Mouse (Mus musculus): ENCODE data around the gene Unc5cl. TPM values are rescaled to one million over a fixed set of nuclear protein-coding genes. Genes with fewer than 3 reads are reported as not detected.
A peak's percentile ranks its signal among the peaks of the same experiment; 100 is the strongest.

The Unc5cl gene
- polyA plus RNA-seq, 1 experiment from 2014 or later: 0.08 TPM

GRCm38 (mm10) chr17:48483764-48484163 lies 29.1 kb downstream of the Unc5cl start:
- Histone ChIP-seq H3K27me3 (no peaks in the 10 kb centered on the region), H3K36me3 (no peaks in the 10 kb centered on the region), H3K4me3 (no peak overlapping the region), H3K27ac (no peak overlapping the region), H3K9ac (no peak overlapping the region), H3K4me1 (no peaks in the 10 kb centered on the region), H3K4me2 (no peak overlapping the region), H3K9me3 (no peaks in the 10 kb centered on the region)
- ATAC-seq (ENCODE audit: insufficient number of reproducible peaks, insufficient read depth, low FRiP score, low TSS enrichment, low read depth): no peak
- WGBS: 80% methylated on average over 5 of the region's 5 CpGs

- no peaks in the 10 kb centered on the region for H3K4me1 ChIP-seq
- no peaks in the 10 kb centered on the region for H3K9me3 ChIP-seq
- no peak overlapping the region for H3K9ac ChIP-seq
- no peak overlapping the region for H3K4me3 ChIP-seq
- WGBS: 90% methylated on average over 5 of the region's 5 CpGs
- ATAC-seq (ENCODE audit: insufficient number of reproducible peaks, insufficient read depth, low FRiP score, low TSS enrichment, low read depth): no peak
- no peak overlapping the region for H3K4me2 ChIP-seq
- H3K36me3 ChIP-seq: no peaks in the 10 kb centered on the region
- H3K27me3 ChIP-seq: no peaks in the 10 kb centered on the region
- H3K27ac ChIP-seq: no peak overlapping the region
These were observed 29.5 kb downstream of the Unc5cl start for GRCm38 (mm10) chr17:48484191-48484590.

- H3K9me3 ChIP-seq: no peaks in the 10 kb centered on the region
- no peak overlapping the region for H3K4me3 ChIP-seq
- 84% methylated on average over 3 of the region's 3 CpGs for WGBS
- no peak overlapping the region for H3K9ac ChIP-seq
- no peak for ATAC-seq (ENCODE audit: insufficient number of reproducible peaks, insufficient read depth, low FRiP score, low TSS enrichment, low read depth)
- H3K4me2 ChIP-seq: no peak overlapping the region
- no peaks in the 10 kb centered on the region for H3K4me1 ChIP-seq
- H3K27me3 ChIP-seq: no peaks in the 10 kb centered on the region
- no peaks in the 10 kb centered on the region for H3K36me3 ChIP-seq
- no peak overlapping the region for H3K27ac ChIP-seq
These were observed 34.8 kb downstream of the Unc5cl start for GRCm38 (mm10) chr17:48489466-48489865.

- Histone ChIP-seq H3K4me3 (no peak overlapping the region), H3K36me3 (no peaks in the 10 kb centered on the region), H3K4me2 (no peak overlapping the region), H3K9ac (no peak overlapping the region), H3K27me3 (no peaks in the 10 kb centered on the region), H3K4me1 (no peaks in the 10 kb centered on the region), H3K9me3 (no peaks in the 10 kb centered on the region), H3K27ac (no peak overlapping the region)
- ATAC-seq (ENCODE audit: insufficient number of reproducible peaks, insufficient read depth, low FRiP score, low TSS enrichment, low read depth): no peak
- WGBS: 85% methylated on average over 8 of the region's 8 CpGs
These were observed 37.9 kb downstream of the Unc5cl start for GRCm38 (mm10) chr17:48492621-48493020.

GRCm38 (mm10) chr17:48493582-48493981 lies 38.9 kb downstream of the Unc5cl start:
- ATAC-seq (ENCODE audit: insufficient number of reproducible peaks, insufficient read depth, low FRiP score, low TSS enrichment, low read depth): no peak
- 46% methylated on average over 7 of the region's 7 CpGs for WGBS
- H3K36me3 ChIP-seq: no peaks in the 10 kb centered on the region
- H3K4me3 ChIP-seq: no peak overlapping the region
- H3K9me3 ChIP-seq: no peaks in the 10 kb centered on the region
- H3K27ac ChIP-seq: no peak overlapping the region
- no peaks in the 10 kb centered on the region for H3K27me3 ChIP-seq
- no peak overlapping the region for H3K9ac ChIP-seq
- H3K4me2 ChIP-seq: no peak overlapping the region
- no peaks in the 10 kb centered on the region for H3K4me1 ChIP-seq

GRCm38 (mm10) chr17:48493986-48494385 lies 39.3 kb downstream of the Unc5cl start:
- H3K4me2 ChIP-seq: no peak overlapping the region
- no peak overlapping the region for H3K27ac ChIP-seq
- no peak overlapping the region for H3K9ac ChIP-seq
- ATAC-seq (ENCODE audit: insufficient number of reproducible peaks, insufficient read depth, low FRiP score, low TSS enrichment, low read depth): no peak
- no peaks in the 10 kb centered on the region for H3K9me3 ChIP-seq
- WGBS: 63% methylated on average over 8 of the region's 8 CpGs
- no peaks in the 10 kb centered on the region for H3K27me3 ChIP-seq
- no peak overlapping the region for H3K4me3 ChIP-seq
- H3K36me3 ChIP-seq: no peaks in the 10 kb centered on the region
- no peaks in the 10 kb centered on the region for H3K4me1 ChIP-seq

- Histone ChIP-seq H3K9me3 (no peaks in the 10 kb centered on the region), H3K4me2 (no peak overlapping the region), H3K4me3 (no peak overlapping the region), H3K36me3 (no peaks in the 10 kb centered on the region), H3K4me1 (no peaks in the 10 kb centered on the region), H3K27ac (no peak overlapping the region), H3K27me3 (no peaks in the 10 kb centered on the region), H3K9ac (no peak overlapping the region)
- WGBS: 66% methylated on average over 3 of the region's 3 CpGs
- no peak for ATAC-seq (ENCODE audit: insufficient number of reproducible peaks, insufficient read depth, low FRiP score, low TSS enrichment, low read depth)
These were observed 43.3 kb downstream of the Unc5cl start for GRCm38 (mm10) chr17:48497986-48498385.

- Histone ChIP-seq H3K4me3 (no peak overlapping the region), H3K36me3 (no peaks in the 10 kb centered on the region), H3K4me1 (0 out of 2 replicates have a peak, but pooled peaks cover 4% of the 10 kb centered on the region), H3K4me2 (no peak overlapping the region), H3K27me3 (no peaks in the 10 kb centered on the region), H3K9ac (no peak overlapping the region), H3K9me3 (no peaks in the 10 kb centered on the region), H3K27ac (no peak overlapping the region)
- 81% methylated on average over 7 of the region's 7 CpGs for WGBS
- ATAC-seq (ENCODE audit: insufficient number of reproducible peaks, insufficient read depth, low FRiP score, low TSS enrichment, low read depth): no peak
These were observed 46.2 kb downstream of the Unc5cl start for GRCm38 (mm10) chr17:48500846-48501445.

- Histone ChIP-seq H3K4me1 (0 out of 2 replicates have a peak, but pooled peaks cover 4% of the 10 kb centered on the region), H3K27me3 (no peaks in the 10 kb centered on the region), H3K9ac (no peak overlapping the region), H3K4me2 (no peak overlapping the region), H3K36me3 (no peaks in the 10 kb centered on the region), H3K4me3 (no peak overlapping the region), H3K9me3 (no peaks in the 10 kb centered on the region), H3K27ac (no peak overlapping the region)
- no peak for ATAC-seq (ENCODE audit: insufficient number of reproducible peaks, insufficient read depth, low FRiP score, low TSS enrichment, low read depth)
- WGBS: 20% methylated on average over 3 of the region's 3 CpGs
These were observed 50.3 kb downstream of the Unc5cl start for GRCm38 (mm10) chr17:48505006-48505405.

GRCm38 (mm10) chr17:48506986-48507385 lies 52.3 kb downstream of the Unc5cl start:
- no peak overlapping the region for H3K4me2 ChIP-seq
- no peaks in the 10 kb centered on the region for H3K27me3 ChIP-seq
- no peaks in the 10 kb centered on the region for H3K9me3 ChIP-seq
- H3K27ac ChIP-seq: no peak overlapping the region
- ATAC-seq (ENCODE audit: insufficient number of reproducible peaks, insufficient read depth, low FRiP score, low TSS enrichment, low read depth): no peak
- no peak overlapping the region for H3K9ac ChIP-seq
- no peak overlapping the region for H3K4me3 ChIP-seq
- 0 out of 2 replicates have a peak, but pooled peaks cover 4% of the 10 kb centered on the region for H3K4me1 ChIP-seq
- whole genome bisulfite sequencing: 48% methylated on average over 4 of the region's 4 CpGs
- H3K36me3 ChIP-seq: no peaks in the 10 kb centered on the region

- no peaks in the 10 kb centered on the region for H3K27me3 ChIP-seq
- H3K4me1 ChIP-seq: peaks cover 16% of the 10 kb centered on the region
- no peaks in the 10 kb centered on the region for H3K36me3 ChIP-seq
- H3K9ac ChIP-seq: no peak overlapping the region
- H3K9me3 ChIP-seq: no peaks in the 10 kb centered on the region
- no peak for ATAC-seq (ENCODE audit: insufficient number of reproducible peaks, insufficient read depth, low FRiP score, low TSS enrichment, low read depth)
- H3K4me3 ChIP-seq: no peak overlapping the region
- no peak overlapping the region for H3K27ac ChIP-seq
- WGBS: 77% methylated on average over 4 of the region's 4 CpGs
- no peak overlapping the region for H3K4me2 ChIP-seq
These were observed 54.9 kb downstream of the Unc5cl start for GRCm38 (mm10) chr17:48509596-48509995.

GRCm38 (mm10) chr17:48512614-48513281 lies 58.0 kb downstream of the Unc5cl start:
- H3K27me3 ChIP-seq: no peaks in the 10 kb centered on the region
- H3K9me3 ChIP-seq: no peaks in the 10 kb centered on the region
- no peak overlapping the region for H3K9ac ChIP-seq
- ATAC-seq (ENCODE audit: insufficient number of reproducible peaks, insufficient read depth, low FRiP score, low TSS enrichment, low read depth): no peak
- no peaks in the 10 kb centered on the region for H3K36me3 ChIP-seq
- 32% methylated on average over 18 of the region's 18 CpGs for WGBS
- H3K4me1 ChIP-seq: peaks cover 12% of the 10 kb centered on the region
- 0 out of 2 replicates have a peak overlapping the region, but pooled peaks have one; percentile 9 for H3K4me2 ChIP-seq
- H3K27ac ChIP-seq: no peak overlapping the region
- no peak overlapping the region for H3K4me3 ChIP-seq
